Mouse (Mus musculus) brain, embryonic 14.5 days (tissue): Measurements from ENCODE around the gene Smpdl3b.

Experiments
- CTCF ChIP-seq: fragments of 200-500 bp; IDR thresholded peaks from 2 replicates; pipeline ENCODE4 v1.5.1; 2012; ENCODE audit warnings: inconsistent platforms, mild to moderate bottlenecking, moderate library complexity, borderline replicate concordance; ENCODE audit not compliant: insufficient read depth, insufficient read length; ENCODE audit errors: extremely low read depth
- POLR2A ChIP-seq: fragments of 200-500 bp; IDR thresholded peaks from 2 replicates; pipeline ENCODE4 v1.6.1; 2012; ENCODE audit warnings: mild to moderate bottlenecking, inconsistent platforms, borderline replicate concordance; ENCODE audit not compliant: poor library complexity, insufficient read depth, insufficient read length, severe bottlenecking; ENCODE audit errors: extremely low read depth

- TF ChIP-seq CTCF, result no peak
- TF ChIP-seq POLR2A, result no peak
Observed at GRCm38 (mm10) chr4:132799845-132800244, 42.8 kb upstream of the Smpdl3b start.
